Mouse (Mus musculus) heart, embryonic 10.5 days (tissue): ENCODE measurements around the gene Vcam1. TPM values are rescaled to one million over a fixed set of nuclear protein-coding genes. Genes with fewer than 3 reads are reported as not detected.

Experiments used
- polyA plus RNA-seq: library from polyadenylated mRNA; unstranded; fragments of >200 nt; fragmentation: Nextera tagmentation; extraction: Ambion mirVana; gene quantifications from 2 replicates; pipeline ENCODE4 v1.2.1, GENCODE M21; 2016

Gene Vcam1
- polyA plus RNA-seq, 1 experiment from 2014 or later: 61.3 TPM

Other genes starting within 250 kb of the Vcam1 start
- 25.8 and 30.9 TPM in 2 replicates for gene Dph5, start 241.9 kb downstream of the Vcam1 start, polyA plus RNA-seq
- 20.0 and 27.6 TPM in 2 replicates for gene Slc30a7, start 122.3 kb downstream of the Vcam1 start, polyA plus RNA-seq
- gene Extl2, start 122.2 kb downstream of the Vcam1 start, polyA plus RNA-seq: 19.6 and 21.8 TPM in 2 replicates
- gene Gpr88, start 123.8 kb upstream of the Vcam1 start, polyA plus RNA-seq: 0.07 and 0.62 TPM in 2 replicates